ENCODE assay signal across 18 mouse cellular contexts in genomic region chr4:127750781-127751180, GRCm38 (mm10).
"Had no signal": no experiment of that assay in that cellular context is flagged by ENCODE, and none has a peak within 500 bp of the region (broad histone marks: within the 10 kb centered on the region; RNA-seq: fewer than 3 reads in every experiment).

No protein-coding gene starts in this region.

- H3K4me2 ChIP-seq: liver, embryonic 15.5 days; lung, embryonic 15.5 days; midbrain, embryonic 12.5 days; neural tube, embryonic 12.5 days; stomach, embryonic 15.5 days had no signal

- H3K4me1 ChIP-seq: liver, embryonic 15.5 days; lung, embryonic 15.5 days; megakaryocyte, embryonic 14.5 days; midbrain, embryonic 12.5 days; neural tube, embryonic 12.5 days; stomach, embryonic 15.5 days had no signal

- H3K27ac ChIP-seq: liver, embryonic 15.5 days; lung, embryonic 15.5 days; macrophage; midbrain, embryonic 12.5 days; neural tube, embryonic 12.5 days; stomach, embryonic 15.5 days; stomach, postnatal 0 days had no signal

- ATAC-seq: liver, postnatal 0 days; lung, postnatal 0 days had no signal

- H3K9me3 ChIP-seq: lung, embryonic 15.5 days; midbrain, embryonic 12.5 days; neural tube, embryonic 12.5 days; stomach, embryonic 15.5 days had no signal

- DNase-seq: liver, postnatal 0 days; lung, adult 2 months; lung, postnatal 14 days; lung, postnatal 36 days; midbrain, embryonic 14.5 days; right cerebral cortex, postnatal 14 days; thymus, adult 2 months; thymus, postnatal 25 days; thymus, postnatal 4 days had no signal

- H3K36me3 ChIP-seq: liver, embryonic 15.5 days; lung, embryonic 15.5 days; midbrain, embryonic 12.5 days; neural tube, embryonic 12.5 days; stomach, embryonic 15.5 days had no signal

- H3K9ac ChIP-seq: liver, embryonic 15.5 days; liver, postnatal 0 days; lung, embryonic 15.5 days; midbrain, embryonic 12.5 days; neural tube, embryonic 12.5 days; stomach, embryonic 15.5 days had no signal

- H3K27me3 ChIP-seq: liver, embryonic 15.5 days; lung, embryonic 15.5 days; megakaryocyte, embryonic 14.5 days; midbrain, embryonic 12.5 days; neural tube, embryonic 12.5 days; stomach, embryonic 15.5 days had no signal

- H3K4me3 ChIP-seq: liver, embryonic 15.5 days; lung, embryonic 15.5 days; megakaryocyte, embryonic 14.5 days; midbrain, embryonic 12.5 days; neural tube, embryonic 12.5 days; stomach, embryonic 15.5 days had no signal
